Mouse (Mus musculus): ENCODE results near the gene Gm21885.
"Not testable (repeated sequence)": the region's sequence is repeated elsewhere in the genome, so short reads cannot be mapped to it uniquely, and the experiment has no call there.

Gm21885 gene

GRCm38 (mm10) chr11:94281199-94282181, at the start of gene Gm21885:
Gene Gm21885 (plus strand): TSS chr11:94281873.
- no peak for DNase-seq (ENCODE audit: low read depth)

- DNase-seq (ENCODE audit: low read depth): no peak
These were observed 48.3 kb upstream of the Gm21885 start for GRCm38 (mm10) chr11:94233405-94233804.

GRCm38 (mm10) chr11:94234380-94234779, 47.3 kb upstream of the Gm21885 start:
- DNase-seq (ENCODE audit: low read depth): peak; percentile 45

- no peak for DNase-seq (ENCODE audit: low read depth)
These were observed 46.8 kb upstream of the Gm21885 start for GRCm38 (mm10) chr11:94234857-94235256.

GRCm38 (mm10) chr11:94236074-94236473, 45.6 kb upstream of the Gm21885 start:
- peak; percentile 74 for DNase-seq (ENCODE audit: low read depth)

GRCm38 (mm10) chr11:94238786-94239185, 42.9 kb upstream of the Gm21885 start:
- no peak for DNase-seq (ENCODE audit: low read depth)

GRCm38 (mm10) chr11:94239706-94240105, 42.0 kb upstream of the Gm21885 start:
- no peak for DNase-seq (ENCODE audit: low read depth)

GRCm38 (mm10) chr11:94242760-94243421, 38.8 kb upstream of the Gm21885 start:
- no peak for DNase-seq (ENCODE audit: low read depth)

- DNase-seq (ENCODE audit: low read depth): no peak
These were observed 38.1 kb upstream of the Gm21885 start for GRCm38 (mm10) chr11:94243422-94244180.

- DNase-seq (ENCODE audit: low read depth): no peak
These were observed 37.3 kb upstream of the Gm21885 start for GRCm38 (mm10) chr11:94244385-94244784.

GRCm38 (mm10) chr11:94245955-94246788, 35.5 kb upstream of the Gm21885 start, which contains the start of gene Wfikkn2:
Gene Wfikkn2 (minus strand): TSS chr11:94246005.
- no peak for DNase-seq (ENCODE audit: low read depth)

GRCm38 (mm10) chr11:94246789-94247061, 34.9 kb upstream of the Gm21885 start:
- no peak for DNase-seq (ENCODE audit: low read depth)

- no peak for DNase-seq (ENCODE audit: low read depth)
These were observed 28.5 kb upstream of the Gm21885 start for GRCm38 (mm10) chr11:94253156-94253555.

- DNase-seq (ENCODE audit: low read depth): no peak
These were observed 28.0 kb upstream of the Gm21885 start for GRCm38 (mm10) chr11:94253691-94254090.

- DNase-seq (ENCODE audit: low read depth): no peak
These were observed 25.9 kb upstream of the Gm21885 start for GRCm38 (mm10) chr11:94255733-94256132.

GRCm38 (mm10) chr11:94257987-94258386, 23.7 kb upstream of the Gm21885 start:
- no peak for DNase-seq (ENCODE audit: low read depth)

GRCm38 (mm10) chr11:94259814-94260213, 21.9 kb upstream of the Gm21885 start:
- DNase-seq (ENCODE audit: low read depth): no peak

- no peak for DNase-seq (ENCODE audit: low read depth)
These were observed 19.9 kb upstream of the Gm21885 start for GRCm38 (mm10) chr11:94261585-94262370.

- DNase-seq (ENCODE audit: low read depth): no peak
These were observed 16.4 kb upstream of the Gm21885 start for GRCm38 (mm10) chr11:94265134-94265785.

GRCm38 (mm10) chr11:94266155-94266554, 15.5 kb upstream of the Gm21885 start:
- not testable (repeated sequence) for DNase-seq (ENCODE audit: low read depth)
